Mouse (Mus musculus) limb, embryonic 12.5 days (tissue): ENCODE data around the gene Bicd2. TPM values are rescaled to one million over a fixed set of nuclear protein-coding genes. Genes with fewer than 3 reads are reported as not detected.

Experiments used
- ATAC-seq: fragments of 200-750 bp; cut with Nextera tagmentation; 2 replicates; pipeline ENCODE4 v1.8.0; 2017; ENCODE audit warnings: low read depth, moderate TSS enrichment; ENCODE audit not compliant: insufficient number of reproducible peaks, insufficient read depth, low FRiP score, low TSS enrichment
- H3K27ac ChIP-seq: fragments of 300-500 bp; sonication (generic); 2 replicates; pipeline ENCODE4 v1.5.1; 2016; ENCODE audit warnings: mild to moderate bottlenecking, moderate library complexity
- H3K27me3 ChIP-seq: fragments of 300-500 bp; sonication (generic); 2 replicates; pipeline ENCODE4 v1.6.1; 2016; ENCODE audit warnings: mild to moderate bottlenecking, moderate library complexity
- H3K36me3 ChIP-seq: fragments of 300-500 bp; sonication (generic); 2 replicates; pipeline ENCODE4 v1.6.1; 2016; ENCODE audit warnings: mild to moderate bottlenecking, moderate library complexity
- H3K4me1 ChIP-seq: fragments of 300-500 bp; sonication (generic); replicated peaks from 2 replicates; pipeline ENCODE4 v1.6.1; 2016
- H3K4me2 ChIP-seq: fragments of 300-500 bp; sonication (generic); 2 replicates; pipeline ENCODE4 v1.6.1; 2016; ENCODE audit warnings: mild to moderate bottlenecking, moderate library complexity
- H3K4me3 ChIP-seq: fragments of 300-500 bp; sonication (generic); replicated peaks from 2 replicates; pipeline ENCODE4 v1.5.1; 2016; ENCODE audit warnings: mild to moderate bottlenecking
- H3K9ac ChIP-seq: fragments of 300-500 bp; sonication (generic); replicated peaks from 2 replicates; pipeline ENCODE4 v1.6.1; 2016; ENCODE audit warnings: mild to moderate bottlenecking, moderate library complexity
- H3K9me3 ChIP-seq: fragments of 300-500 bp; sonication (generic); 2 replicates; pipeline ENCODE4 v1.6.1; 2016; ENCODE audit warnings: mild to moderate bottlenecking, moderate library complexity
- WGBS: fragments of 180-500 bp; shearing (Covaris S2); methylation state at CpG from one replicate; pipeline ENCODE4 v1.1.7; 2016; 5-methylcytosine and 5-hydroxymethylcytosine counted together
- polyA plus RNA-seq: library from polyadenylated mRNA; unstranded; fragments of >200 nt; fragmentation: Nextera tagmentation; extraction: Ambion mirVana; gene quantifications from 2 replicates; pipeline ENCODE4 v1.2.1, GENCODE M21; 2016

Bicd2 gene
- polyA plus RNA-seq, 1 experiment from 2014 or later, result 34.7 TPM

DNA sequence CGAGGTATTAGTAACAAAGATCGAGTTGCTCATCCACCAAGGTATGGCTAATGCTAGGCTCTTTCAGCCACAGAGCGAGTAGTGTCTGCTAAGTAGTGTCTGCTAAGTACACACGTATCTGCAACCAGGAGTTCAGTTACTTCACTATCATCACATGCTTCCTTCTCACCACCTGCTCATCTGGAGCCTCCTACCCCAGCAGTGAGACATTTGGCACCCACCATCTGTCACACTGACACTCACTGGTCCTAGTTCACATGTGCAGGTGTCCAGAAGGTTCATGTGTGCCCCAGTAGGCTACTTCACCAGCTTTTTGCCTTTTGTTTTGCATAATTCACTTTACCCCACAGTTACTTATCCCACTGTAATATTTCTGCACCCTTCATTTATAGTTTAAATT is 8.0 kb downstream of the Bicd2 start:
- Histone ChIP-seq H3K36me3 (no peaks in the 10 kb centered on the region), H3K9ac (no peak overlapping the region), H3K4me2 (no peak overlapping the region), H3K27ac (no peak overlapping the region), H3K4me3 (no peak overlapping the region), H3K9me3 (no peaks in the 10 kb centered on the region), H3K4me1 (peaks cover 22% of the 10 kb centered on the region), H3K27me3 (no peaks in the 10 kb centered on the region)
- WGBS, result 88% methylated on average over 4 of the region's 4 CpGs
- ATAC-seq, result no peak

DNA sequence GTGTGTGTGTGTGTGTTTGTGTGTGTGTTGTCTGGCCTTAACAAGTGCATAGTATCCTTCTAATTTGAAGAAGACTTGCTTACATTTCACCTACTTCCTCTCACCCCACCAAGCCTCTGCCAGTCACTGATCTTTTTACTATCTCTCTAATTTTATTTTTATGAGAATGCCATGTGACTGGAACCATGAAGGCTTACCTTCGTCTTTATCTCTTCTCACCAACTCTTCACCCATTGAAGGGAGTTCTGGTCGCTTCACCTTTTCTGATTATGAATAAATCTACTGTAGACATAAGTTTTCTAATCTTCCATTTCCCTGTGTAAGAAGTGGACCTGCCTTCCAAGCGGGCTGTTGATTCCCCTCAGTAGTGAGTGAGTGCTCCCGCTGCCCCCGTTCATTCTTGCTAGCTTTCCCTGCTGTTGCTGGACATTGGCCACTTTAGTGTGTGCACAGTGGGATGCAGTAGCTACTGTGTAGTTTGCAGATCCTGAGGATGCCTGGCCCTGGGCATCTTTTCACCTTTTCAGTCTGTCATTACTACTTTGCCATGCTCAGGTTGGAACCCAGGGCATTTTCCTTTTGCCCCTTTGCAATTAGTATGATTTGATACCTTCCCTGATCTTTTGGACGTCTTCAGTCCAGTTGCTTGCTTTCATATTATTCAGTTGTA is 8.6 kb downstream of the Bicd2 start:
- WGBS, result 92% methylated on average over 6 of the region's 6 CpGs
- Histone ChIP-seq H3K4me2 (no peak overlapping the region), H3K9me3 (no peaks in the 10 kb centered on the region), H3K27me3 (no peaks in the 10 kb centered on the region), H3K27ac (no peak overlapping the region), H3K4me1 (peaks cover 16% of the 10 kb centered on the region), H3K36me3 (no peaks in the 10 kb centered on the region), H3K9ac (no peak overlapping the region), H3K4me3 (no peak overlapping the region)
- ATAC-seq, result no peak

DNA sequence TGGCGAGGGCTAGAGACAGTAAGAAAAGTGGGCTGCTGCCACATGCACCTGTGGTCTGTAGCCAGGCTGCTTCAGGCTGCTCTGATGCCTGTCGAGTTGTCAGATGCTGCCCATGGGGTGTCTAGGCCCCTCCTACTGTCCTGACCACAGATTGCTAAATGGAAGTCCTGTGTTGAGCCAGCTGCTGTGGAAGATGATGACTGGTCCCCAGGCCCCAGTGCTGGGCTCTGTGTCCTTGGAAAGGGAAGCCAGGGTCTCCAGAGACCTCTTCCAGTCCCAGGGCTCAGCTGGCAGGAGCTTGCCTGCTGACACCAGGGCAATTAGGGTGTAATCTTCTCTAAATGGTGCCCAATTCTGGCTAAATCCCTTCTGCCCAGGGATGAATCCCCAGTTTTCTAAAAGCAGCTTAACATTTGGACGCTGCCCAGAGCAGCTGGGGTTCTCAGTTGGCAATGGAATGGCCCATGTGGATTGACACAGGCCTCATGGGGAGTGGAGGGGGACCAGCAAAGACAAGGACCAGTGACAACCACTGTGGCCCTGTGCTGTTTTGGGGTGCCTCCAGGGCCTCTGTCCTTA is 11.3 kb downstream of the Bicd2 start:
- ATAC-seq, result no peak
- H3K4me2 ChIP-seq, result no peak overlapping the region
- H3K9me3 ChIP-seq, result no peaks in the 10 kb centered on the region
- H3K4me3 ChIP-seq, result no peak overlapping the region
- WGBS, result 88% methylated on average over 3 of the region's 3 CpGs
- H3K9ac ChIP-seq, result no peak overlapping the region
- H3K36me3 ChIP-seq, result peaks cover 17% of the 10 kb centered on the region
- peaks cover 8% of the 10 kb centered on the region for H3K4me1 ChIP-seq
- no peak overlapping the region for H3K27ac ChIP-seq
- H3K27me3 ChIP-seq, result no peaks in the 10 kb centered on the region

DNA sequence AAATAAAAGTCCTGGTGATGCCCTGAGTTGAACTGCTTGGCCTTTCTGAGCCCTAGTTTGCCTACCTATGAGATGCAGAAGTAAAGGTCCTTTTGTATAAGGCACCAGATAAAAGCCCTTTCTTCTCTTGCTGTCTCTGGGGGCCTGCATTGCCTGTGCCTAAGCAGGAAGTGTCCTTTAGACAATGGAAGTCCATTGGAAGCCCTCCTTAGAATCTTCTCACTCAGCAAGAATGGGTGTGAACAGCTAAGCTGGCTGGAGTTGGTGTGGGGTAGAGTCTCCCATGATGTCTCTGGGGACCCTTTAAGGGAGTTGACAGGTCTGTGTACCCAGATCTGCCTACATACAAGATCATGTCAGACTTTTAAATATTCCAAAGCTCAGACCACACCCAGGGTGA is 12.0 kb downstream of the Bicd2 start:
- ATAC-seq, result no peak
- H3K9ac ChIP-seq, result no peak overlapping the region
- H3K4me2 ChIP-seq, result no peak overlapping the region
- H3K4me3 ChIP-seq, result no peak overlapping the region
- peaks cover 8% of the 10 kb centered on the region for H3K4me1 ChIP-seq
- no peak overlapping the region for H3K27ac ChIP-seq
- no peaks in the 10 kb centered on the region for H3K27me3 ChIP-seq
- no peaks in the 10 kb centered on the region for H3K9me3 ChIP-seq
- peaks cover 18% of the 10 kb centered on the region for H3K36me3 ChIP-seq

DNA sequence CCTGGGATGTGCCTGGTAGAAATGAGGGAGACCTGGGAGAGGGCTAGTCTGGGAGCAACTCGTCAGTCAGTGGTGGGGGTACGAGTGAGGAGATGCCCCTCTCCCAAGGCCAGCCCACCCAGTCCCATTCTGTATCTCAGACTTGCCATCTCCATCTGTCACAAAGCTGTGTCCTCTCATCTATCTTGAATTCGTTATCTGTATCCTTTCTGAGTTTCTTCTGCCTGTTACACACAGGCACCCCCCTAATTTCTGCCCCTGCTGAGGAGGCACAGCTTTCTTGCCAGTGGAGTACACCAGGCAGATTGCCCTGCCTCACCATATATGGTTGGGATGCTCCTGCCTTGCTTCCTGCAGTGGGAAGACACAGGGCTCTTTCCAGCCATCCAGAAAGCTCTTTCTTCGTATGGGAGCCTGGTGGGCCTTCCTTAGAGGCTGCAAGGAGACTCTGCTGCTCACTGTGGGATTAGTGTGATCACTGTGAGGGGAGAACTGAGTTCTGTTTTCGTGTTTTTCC is 12.7 kb downstream of the Bicd2 start:
- peaks cover 8% of the 10 kb centered on the region for H3K4me1 ChIP-seq
- no peak overlapping the region for H3K4me2 ChIP-seq
- H3K4me3 ChIP-seq, result no peak overlapping the region
- H3K27ac ChIP-seq, result no peak overlapping the region
- peaks cover 18% of the 10 kb centered on the region for H3K36me3 ChIP-seq
- no peak overlapping the region for H3K9ac ChIP-seq
- H3K27me3 ChIP-seq, result no peaks in the 10 kb centered on the region
- WGBS, result 78% methylated on average over 5 of the region's 5 CpGs
- H3K9me3 ChIP-seq, result no peaks in the 10 kb centered on the region
- ATAC-seq, result no peak

DNA sequence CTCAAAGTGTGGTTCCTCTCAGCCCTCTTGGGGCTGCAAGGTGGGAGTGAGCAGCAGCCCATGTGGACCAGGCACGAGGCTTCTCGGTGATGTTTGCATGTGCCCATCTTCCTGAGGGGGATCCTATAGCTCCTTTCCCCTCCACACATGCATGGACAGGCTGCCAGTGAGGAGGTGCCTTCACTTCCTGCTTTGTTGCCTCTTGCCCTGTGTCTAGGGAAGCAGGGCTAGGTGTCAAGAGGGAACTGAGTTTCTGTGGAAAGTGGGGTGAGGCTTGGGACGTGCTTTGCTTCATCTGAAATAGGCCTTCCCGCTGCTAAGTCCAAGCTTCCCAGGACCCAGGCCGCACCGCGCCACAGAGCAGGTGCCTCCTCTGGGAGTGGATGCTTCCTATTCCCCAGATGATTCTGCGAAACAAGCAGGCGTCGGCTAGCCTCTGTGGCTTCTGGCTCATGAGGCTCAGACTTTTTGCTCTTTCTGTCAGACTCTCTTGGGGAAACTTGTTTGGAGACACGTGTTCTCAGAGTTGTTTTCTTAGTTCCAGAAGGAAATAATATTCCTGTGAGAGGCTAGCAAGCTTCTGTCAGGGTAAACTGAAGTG is 14.2 kb downstream of the Bicd2 start:
- Histone ChIP-seq H3K4me1 (peaks cover 8% of the 10 kb centered on the region), H3K4me3 (no peak overlapping the region), H3K4me2 (no peak overlapping the region), H3K36me3 (peaks cover 18% of the 10 kb centered on the region), H3K27ac (no peak overlapping the region), H3K27me3 (no peaks in the 10 kb centered on the region), H3K9me3 (no peaks in the 10 kb centered on the region), H3K9ac (no peak overlapping the region)
- ATAC-seq, result no peak
- WGBS, result 85% methylated on average over 11 of the region's 11 CpGs

DNA sequence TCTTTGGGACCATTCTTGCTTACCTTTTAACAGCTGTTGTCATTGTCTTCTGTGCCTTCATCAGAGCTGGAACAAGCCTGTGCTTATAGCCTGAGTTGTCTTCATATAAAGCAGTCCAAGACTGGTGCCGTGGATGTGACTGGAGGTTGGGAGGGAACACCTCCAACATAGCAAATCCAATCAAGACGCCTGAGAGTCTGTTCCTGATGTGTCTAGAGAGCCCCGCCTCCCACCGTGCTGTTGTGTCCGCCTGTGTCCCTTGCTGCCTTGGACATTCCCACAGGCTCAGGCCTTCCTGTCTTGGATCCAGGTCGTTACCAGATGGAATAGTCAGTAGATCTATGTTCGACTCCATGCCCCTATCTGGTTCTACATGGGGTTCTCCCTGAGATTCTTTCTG is 14.7 kb downstream of the Bicd2 start:
- Histone ChIP-seq H3K4me1 (peaks cover 8% of the 10 kb centered on the region), H3K27ac (no peak overlapping the region), H3K4me2 (no peak overlapping the region), H3K9ac (no peak overlapping the region), H3K9me3 (no peaks in the 10 kb centered on the region), H3K36me3 (peaks cover 18% of the 10 kb centered on the region), H3K27me3 (no peaks in the 10 kb centered on the region), H3K4me3 (no peak overlapping the region)
- no peak; the same call in 1 of the 2 replicates for ATAC-seq
- 93% methylated on average over 7 of the region's 7 CpGs for WGBS

DNA sequence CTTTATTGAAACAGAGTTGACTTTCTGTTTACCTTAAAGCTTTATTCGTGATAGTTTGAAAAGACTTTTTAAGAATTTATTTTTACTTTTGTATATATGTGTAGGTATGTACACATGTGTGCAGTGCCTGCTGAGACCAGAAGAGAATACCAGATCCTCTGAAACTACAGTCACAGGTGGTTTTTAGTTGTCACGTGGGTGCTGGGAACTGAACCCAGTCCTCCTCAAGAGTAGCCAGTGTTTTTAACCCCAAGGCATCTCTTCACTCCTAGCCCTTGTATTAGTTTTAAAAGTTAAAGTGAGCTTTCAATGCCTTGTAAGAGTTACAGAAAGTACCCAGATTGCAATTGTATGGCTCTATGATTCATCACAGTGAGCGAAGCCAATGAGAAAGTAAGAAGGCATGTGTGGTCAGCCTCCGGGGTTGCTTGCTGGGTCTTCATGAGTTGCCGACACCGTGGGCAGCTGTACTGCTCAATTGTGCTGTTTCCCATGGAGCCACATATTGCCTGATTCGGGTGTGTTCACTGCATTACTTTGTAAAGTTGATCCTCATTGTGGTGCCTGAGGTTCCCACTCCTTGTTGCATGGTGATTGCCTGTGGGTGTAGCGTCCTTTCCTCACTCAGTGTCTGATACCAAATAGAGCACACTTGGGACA is 16.1 kb downstream of the Bicd2 start:
- ATAC-seq, result no peak
- Histone ChIP-seq H3K9me3 (no peaks in the 10 kb centered on the region), H3K36me3 (peaks cover 18% of the 10 kb centered on the region), H3K4me3 (no peak overlapping the region), H3K4me1 (peaks cover 13% of the 10 kb centered on the region), H3K27me3 (no peaks in the 10 kb centered on the region), H3K27ac (no peak overlapping the region), H3K9ac (no peak overlapping the region), H3K4me2 (no peak overlapping the region)
- WGBS, result 94% methylated on average over 8 of the region's 8 CpGs

DNA sequence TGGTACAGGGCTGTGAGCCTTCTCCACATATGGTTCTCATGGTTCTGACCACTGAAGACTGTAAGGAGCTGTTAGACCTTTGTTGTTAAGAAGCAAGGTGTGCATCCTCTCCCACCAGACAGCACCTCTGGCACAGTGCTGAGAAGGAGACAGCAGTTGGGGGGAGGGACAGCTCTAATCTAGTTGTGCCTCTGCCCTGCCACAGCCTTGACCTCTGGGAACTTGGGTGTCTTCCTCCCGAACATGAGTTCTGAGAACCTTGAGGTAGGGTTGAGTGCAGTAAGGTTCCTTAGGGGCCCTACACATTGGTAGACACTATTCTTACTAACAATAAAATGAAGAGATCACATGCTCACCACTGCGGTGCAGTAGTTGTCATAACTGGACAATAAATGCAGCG is 16.8 kb downstream of the Bicd2 start:
- peaks cover 9% of the 10 kb centered on the region for H3K4me1 ChIP-seq
- no peak overlapping the region for H3K4me2 ChIP-seq
- WGBS, result 90% methylated on average over 3 of the region's 3 CpGs
- no peak overlapping the region for H3K4me3 ChIP-seq
- no peak for ATAC-seq
- no peak overlapping the region for H3K27ac ChIP-seq
- no peaks in the 10 kb centered on the region for H3K27me3 ChIP-seq
- no peaks in the 10 kb centered on the region for H3K9me3 ChIP-seq
- no peak overlapping the region for H3K9ac ChIP-seq
- H3K36me3 ChIP-seq, result peaks cover 18% of the 10 kb centered on the region

DNA sequence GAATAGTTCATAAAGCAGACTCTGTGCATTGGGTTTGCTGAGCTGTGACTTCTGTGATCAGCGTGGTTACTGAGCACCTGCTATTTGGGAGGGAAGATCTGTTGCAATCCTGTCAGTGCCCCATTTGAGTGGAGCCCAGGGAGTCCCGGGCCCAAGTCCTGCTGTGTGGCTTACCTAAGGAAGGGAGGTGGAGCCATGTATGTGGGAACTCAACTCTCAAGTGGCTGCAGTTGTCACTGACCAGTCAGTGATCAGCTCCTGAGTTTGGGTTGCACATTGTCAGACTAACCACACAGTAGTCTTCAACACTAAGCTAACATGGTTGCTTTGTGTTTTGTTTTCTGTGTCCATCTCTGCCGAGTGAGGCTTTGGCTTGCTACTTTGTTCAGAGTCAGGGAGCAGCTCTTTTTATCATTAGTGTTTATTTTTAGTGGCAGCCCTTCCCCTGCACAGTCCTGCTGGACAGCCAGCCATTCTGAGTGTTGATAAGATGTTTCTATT is 19.6 kb downstream of the Bicd2 start:
- 54% methylated on average over 3 of the region's 3 CpGs for WGBS
- Histone ChIP-seq H3K27ac (no peak overlapping the region), H3K9ac (no peak overlapping the region), H3K36me3 (peaks cover 18% of the 10 kb centered on the region), H3K4me2 (no peak overlapping the region), H3K9me3 (no peaks in the 10 kb centered on the region), H3K4me1 (peaks cover 8% of the 10 kb centered on the region; the same call in 1 of the 2 replicates), H3K4me3 (no peak overlapping the region), H3K27me3 (no peaks in the 10 kb centered on the region)
- ATAC-seq, result no peak

DNA sequence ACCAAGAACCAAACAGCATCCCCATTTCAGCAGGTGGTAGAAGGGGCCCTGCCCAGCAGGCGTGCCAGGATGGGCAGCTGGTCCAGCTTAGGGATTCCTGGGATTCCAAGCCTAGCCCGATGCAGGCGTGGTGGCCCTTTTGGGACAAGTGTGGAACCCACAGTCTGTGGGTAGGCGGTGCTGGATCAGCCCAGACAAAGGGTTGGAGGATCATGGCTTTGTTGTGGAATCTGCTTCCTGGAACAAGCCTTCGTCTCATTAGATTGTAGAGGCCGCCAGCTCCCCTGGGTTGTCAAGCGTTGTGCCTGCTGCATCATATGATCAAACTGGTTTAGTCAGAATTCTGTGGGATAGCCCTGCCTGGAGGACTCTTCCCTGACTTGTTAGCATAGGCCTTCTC is 21.0 kb downstream of the Bicd2 start:
- Histone ChIP-seq H3K9me3 (no peaks in the 10 kb centered on the region), H3K27ac (no peak overlapping the region), H3K27me3 (no peaks in the 10 kb centered on the region), H3K4me3 (no peak overlapping the region), H3K4me1 (peaks cover 8% of the 10 kb centered on the region; the same call in 1 of the 2 replicates), H3K9ac (no peak overlapping the region), H3K4me2 (no peak overlapping the region), H3K36me3 (peaks cover 4% of the 10 kb centered on the region; the same call in 1 of the 2 replicates)
- 86% methylated on average over 7 of the region's 7 CpGs for WGBS
- ATAC-seq, result no peak
